Mouse (Mus musculus): ENCODE measurements at regions not wholly inside any gene's neighbourhood (a gene's known extent, or its start where the extent isn't known, plus 50 kb on each side); places are given as distances from the start of the nearest gene placed in this dataset.

GRCm38 (mm10) chr10:20867076-20867475 lies 85.3 kb upstream of the Ahi1 start:
- no peak overlapping the region for H3K4me3 ChIP-seq (ENCODE audit: insufficient read depth in 1 of 2, low read depth in 2 of 2, low read length in 2 of 2)
- ATAC-seq (ENCODE audit: insufficient read depth), result 0 out of 2 replicates have a peak, but pooled peaks have one; percentile 21

GRCm38 (mm10) chr10:20865031-20865430 lies 87.3 kb upstream of the Ahi1 start:
- ATAC-seq (ENCODE audit: insufficient read depth), result no peak
- TF ChIP-seq EP300 (IDR thresholded peaks at IDR 0.05; ENCODE audit: low read depth) (no peak), CTCF (IDR thresholded peaks at IDR 0.05; ENCODE audit: low read depth) (no peak)

More at GRCm38 (mm10) chr10:20867076-20867475, 85.3 kb upstream of the Ahi1 start:
- no peak for TF ChIP-seq EP300 (IDR thresholded peaks at IDR 0.05; ENCODE audit: low read depth)
- no peak for TF ChIP-seq CTCF (IDR thresholded peaks at IDR 0.05; ENCODE audit: low read depth)
- Histone ChIP-seq H3K4me2 (ENCODE audit: low read depth) (no peak overlapping the region), H3K4me1 (replicated peaks; ENCODE audit: control insufficient read depth in 2 of 2, insufficient read depth in 2 of 2, low read length in 1 of 2) (0 out of 4 replicates have a peak, but pooled peaks cover 0 to 2% of the 10 kb centered on the region in 2 experiments), H3K27ac (no peak overlapping the region), H3K36me3 (replicated peaks; ENCODE audit: control insufficient read depth, insufficient read depth, low read depth) (no peaks in the 10 kb centered on the region), H3K9ac (replicated peaks) (no peak overlapping the region), H3K9me3 (ENCODE audit: control insufficient read depth, low read length) (no peaks in the 10 kb centered on the region), H3K27me3 (ENCODE audit: control insufficient read depth, insufficient read depth, low read length) (no peaks in the 10 kb centered on the region)
- DNase-seq (ENCODE audit: low read depth in 3 of 3, low spot score in 3 of 3), result no peak
- WGBS (ENCODE audit: insufficient replicate concordance), result 75% methylated on average over 12 of the region's 12 CpGs

GRCm38 (mm10) chr10:20857413-20857812 lies 94.9 kb upstream of the Ahi1 start:
- WGBS (ENCODE audit: insufficient replicate concordance), result 69% methylated on average over 4 of the region's 4 CpGs
- H3K9ac ChIP-seq (replicated peaks), result no peak overlapping the region
- ATAC-seq (ENCODE audit: insufficient read depth) (no peak), DNase-seq (ENCODE audit: low read depth in 3 of 3, low spot score in 3 of 3) (no peak)
- peaks cover 0 to 2% of the 10 kb centered on the region in 2 experiments; a peak in 1 of 4 replicates for H3K4me1 ChIP-seq (replicated peaks; ENCODE audit: control insufficient read depth in 2 of 2, insufficient read depth in 2 of 2, low read length in 1 of 2)
- H3K9me3 ChIP-seq (ENCODE audit: control insufficient read depth, low read length), result no peaks in the 10 kb centered on the region
- H3K27ac ChIP-seq, result no peak overlapping the region
- H3K4me2 ChIP-seq (ENCODE audit: low read depth), result no peak overlapping the region
- H3K27me3 ChIP-seq (ENCODE audit: control insufficient read depth, insufficient read depth, low read length), result peaks cover 6% of the 10 kb centered on the region
- no peak overlapping the region for H3K4me3 ChIP-seq (ENCODE audit: insufficient read depth in 1 of 2, low read depth in 2 of 2, low read length in 2 of 2)
- TF ChIP-seq EP300 (IDR thresholded peaks at IDR 0.05; ENCODE audit: low read depth), result no peak
- no peak for TF ChIP-seq CTCF (IDR thresholded peaks at IDR 0.05; ENCODE audit: low read depth)
- no peaks in the 10 kb centered on the region for H3K36me3 ChIP-seq (replicated peaks; ENCODE audit: control insufficient read depth, insufficient read depth, low read depth)

More at GRCm38 (mm10) chr10:20865031-20865430, 87.3 kb upstream of the Ahi1 start:
- Histone ChIP-seq H3K9ac (replicated peaks) (no peak overlapping the region), H3K9me3 (ENCODE audit: control insufficient read depth, low read length) (no peaks in the 10 kb centered on the region), H3K4me1 (replicated peaks; ENCODE audit: control insufficient read depth in 2 of 2, insufficient read depth in 2 of 2, low read length in 1 of 2) (0 out of 4 replicates have a peak, but pooled peaks cover 0 to 2% of the 10 kb centered on the region in 2 experiments), H3K27ac (no peak overlapping the region), H3K4me2 (ENCODE audit: low read depth) (no peak overlapping the region), H3K27me3 (ENCODE audit: control insufficient read depth, insufficient read depth, low read length) (no peaks in the 10 kb centered on the region), H3K36me3 (replicated peaks; ENCODE audit: control insufficient read depth, insufficient read depth, low read depth) (no peaks in the 10 kb centered on the region), H3K4me3 (ENCODE audit: insufficient read depth in 1 of 2, low read depth in 2 of 2, low read length in 2 of 2) (no peak overlapping the region)
- DNase-seq (ENCODE audit: low read depth in 3 of 3, low spot score in 3 of 3), result no peak
- WGBS (ENCODE audit: insufficient replicate concordance), result 48% methylated on average over 4 of the region's 4 CpGs

- WGBS (ENCODE audit: insufficient replicate concordance), result 19% methylated on average over 14 of the region's 14 CpGs
- no peak overlapping the region for H3K4me3 ChIP-seq (ENCODE audit: insufficient read depth in 1 of 2, low read depth in 2 of 2, low read length in 2 of 2)
- DNase-seq (ENCODE audit: low read depth in 3 of 3, low spot score in 3 of 3), result no peak
- H3K4me1 ChIP-seq (replicated peaks; ENCODE audit: control insufficient read depth in 2 of 2, insufficient read depth in 2 of 2, low read length in 1 of 2), result peaks cover 0 to 4% of the 10 kb centered on the region in 2 experiments; a peak in 1 of 4 replicates
- ATAC-seq (ENCODE audit: insufficient read depth), result no peak
- TF ChIP-seq CTCF (IDR thresholded peaks at IDR 0.05; ENCODE audit: low read depth) (no peak), EP300 (IDR thresholded peaks at IDR 0.05; ENCODE audit: low read depth) (no peak)
- no peak overlapping the region for H3K27ac ChIP-seq
- H3K4me2 ChIP-seq (ENCODE audit: low read depth), result peak overlapping the region; percentile 26; the same call in 1 of the 2 replicates
- H3K36me3 ChIP-seq (replicated peaks; ENCODE audit: control insufficient read depth, insufficient read depth, low read depth), result no peaks in the 10 kb centered on the region
- no peaks in the 10 kb centered on the region for H3K9me3 ChIP-seq (ENCODE audit: control insufficient read depth, low read length)
- H3K9ac ChIP-seq (replicated peaks), result no peak overlapping the region
- H3K27me3 ChIP-seq (ENCODE audit: control insufficient read depth, insufficient read depth, low read length), result peaks cover 6% of the 10 kb centered on the region
These were observed 97.6 kb upstream of the Ahi1 start for GRCm38 (mm10) chr10:20854621-20855363.

- Histone ChIP-seq H3K4me1 (replicated peaks; ENCODE audit: control insufficient read depth in 2 of 2, insufficient read depth in 2 of 2, low read length in 1 of 2) (0 out of 4 replicates have a peak, but pooled peaks cover 0 to 2% of the 10 kb centered on the region in 2 experiments), H3K9me3 (ENCODE audit: control insufficient read depth, low read length) (no peaks in the 10 kb centered on the region), H3K27ac (no peak overlapping the region), H3K9ac (replicated peaks) (no peak overlapping the region), H3K27me3 (ENCODE audit: control insufficient read depth, insufficient read depth, low read length) (no peaks in the 10 kb centered on the region; the same call in 1 of the 2 replicates), H3K36me3 (replicated peaks; ENCODE audit: control insufficient read depth, insufficient read depth, low read depth) (no peaks in the 10 kb centered on the region), H3K4me3 (ENCODE audit: insufficient read depth in 1 of 2, low read depth in 2 of 2, low read length in 2 of 2) (no peak overlapping the region), H3K4me2 (ENCODE audit: low read depth) (no peak overlapping the region)
- no peak for DNase-seq (ENCODE audit: low read depth in 3 of 3, low spot score in 3 of 3)
- 79% methylated on average over 8 of the region's 8 CpGs for WGBS (ENCODE audit: insufficient replicate concordance)
- TF ChIP-seq EP300 (IDR thresholded peaks at IDR 0.05; ENCODE audit: low read depth) (no peak), CTCF (IDR thresholded peaks at IDR 0.05; ENCODE audit: low read depth) (no peak)
- no peak for ATAC-seq (ENCODE audit: insufficient read depth)
These were observed 105.1 kb upstream of the Ahi1 start for GRCm38 (mm10) chr10:20847287-20847686.

All from liver, embryonic 14.5 days (tissue).